Mouse (Mus musculus): ENCODE measurements around the gene Kbtbd12. TPM values are rescaled to one million over a fixed set of nuclear protein-coding genes. Genes with fewer than 3 reads are reported as not detected.

The Kbtbd12 gene
- total RNA-seq, 2 experiments from 2014 or later, result 0.89 to 3.0 TPM

- no peak for DNase-seq (ENCODE audit: low spot score in 2 of 2)
Observed at GRCm38 (mm10) chr6:88503044-88503443, 134.7 kb downstream of the Kbtbd12 start.

GRCm38 (mm10) chr6:88502030-88502970, 135.4 kb downstream of the Kbtbd12 start:
- no peak for DNase-seq (ENCODE audit: low spot score in 2 of 2)

DNA sequence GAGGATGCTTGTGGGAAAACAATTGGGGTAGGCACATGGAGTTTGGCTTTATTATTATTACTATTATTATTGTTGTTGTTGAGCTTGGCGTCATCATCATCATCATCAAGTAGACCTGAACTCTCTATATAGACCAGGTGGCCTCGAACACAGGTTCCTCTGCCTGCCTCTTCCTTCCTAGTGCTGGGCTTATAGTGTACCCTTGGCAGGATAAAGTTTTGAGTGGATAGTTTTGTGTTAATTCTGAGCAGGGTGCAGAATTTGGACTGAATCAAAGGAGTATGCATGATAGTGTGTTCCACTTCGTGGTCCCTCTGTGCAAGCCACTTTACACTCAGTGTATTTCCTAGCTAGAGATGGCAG, 137.4 kb downstream of the Kbtbd12 start:
- no peak for DNase-seq (ENCODE audit: low spot score in 2 of 2)

DNA sequence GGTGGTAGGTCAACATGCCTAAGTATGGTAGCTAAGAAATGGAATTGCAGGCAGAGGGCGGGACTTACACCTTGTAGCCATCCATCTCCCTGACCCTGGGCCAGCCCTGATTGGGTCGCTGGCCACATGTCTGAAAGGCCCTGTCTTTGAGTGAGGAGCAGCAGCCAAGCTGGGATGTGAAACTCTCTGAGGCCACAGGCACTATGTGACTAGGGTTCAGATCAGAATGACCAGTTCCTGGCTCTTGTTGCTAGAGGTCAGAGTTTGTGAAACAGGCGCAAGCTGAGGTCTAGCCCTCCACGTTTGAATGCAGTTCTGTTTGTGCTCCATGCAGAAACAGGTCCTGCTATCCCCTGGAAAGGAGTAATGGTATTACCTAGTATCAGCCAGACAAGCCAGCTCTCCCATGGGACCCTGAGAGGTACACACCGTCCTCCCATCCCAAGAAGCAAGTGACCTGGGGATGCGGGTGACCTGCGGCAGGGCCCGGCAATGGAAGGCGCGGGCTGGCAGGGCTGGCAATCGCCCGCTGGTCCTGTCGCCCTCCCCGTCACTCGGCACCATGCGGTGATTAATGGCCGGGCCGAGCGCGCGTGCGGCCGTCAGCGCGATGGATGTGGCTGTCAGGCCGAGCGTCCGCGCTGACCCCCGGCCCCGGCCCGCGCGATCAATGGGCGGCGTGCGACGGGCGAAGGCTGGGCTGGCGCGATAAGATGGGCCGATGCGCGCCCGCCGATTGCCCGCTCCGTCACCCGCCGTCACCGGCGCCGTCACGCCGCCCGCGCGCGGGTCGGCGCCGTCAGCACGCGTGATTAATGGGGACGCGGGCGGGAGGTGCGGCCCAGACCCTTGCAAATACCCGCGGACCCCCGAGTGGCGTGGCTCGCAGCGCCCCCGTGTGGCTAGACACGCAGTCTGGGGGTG, 138.0 kb downstream of the Kbtbd12 start:
- peak; percentile 49 to 72 for DNase-seq (ENCODE audit: low spot score in 2 of 2)

Other genes with a start within 250 kb of the Kbtbd12 start
- gene Eefsec, start 191.4 kb downstream of the Kbtbd12 start, total RNA-seq (2021), result 10 to 100 TPM in 1 of 2 experiments, 1 to 10 TPM in 1; 10.0 to 17.4 TPM
- 10 to 100 TPM; 31.0 to 36.9 TPM for gene Ruvbl1, start 172.5 kb downstream of the Kbtbd12 start, total RNA-seq (2021)
- 100 to 1,000 TPM; 168 to 207 TPM for gene Sec61a1, start 119.0 kb downstream of the Kbtbd12 start, total RNA-seq (2021)
- gene Mgll, start 86.5 kb upstream of the Kbtbd12 start, total RNA-seq (2021), result 100 to 1,000 TPM; 197 to 247 TPM
- 10 to 100 TPM; 17.1 to 25.0 TPM for gene Abtb1, start 204.0 kb upstream of the Kbtbd12 start, total RNA-seq (2021)
- 10 to 100 TPM; 41.2 to 69.3 TPM for gene Podxl2, start 237.1 kb upstream of the Kbtbd12 start, total RNA-seq (2021)

All from adrenal gland, adult 18-20 months (tissue).